Mouse (Mus musculus) lung, adult 2 months (tissue): ENCODE results near the gene Ttc37.

Experiments used
- CTCF ChIP-seq: fragments of 200-500 bp; IDR thresholded peaks from 2 replicates; pipeline ENCODE4 v1.5.1; 2011; ENCODE audit warnings: mild to moderate bottlenecking, low read length, control low read depth; ENCODE audit not compliant: insufficient read depth
- POLR2A ChIP-seq: fragments of 200-500 bp; IDR thresholded peaks from 2 replicates; pipeline ENCODE4 v1.6.1; 2011; ENCODE audit warnings: low read depth, mild to moderate bottlenecking, control low read depth, low read length, borderline replicate concordance; ENCODE audit errors: extremely low read depth

DNA sequence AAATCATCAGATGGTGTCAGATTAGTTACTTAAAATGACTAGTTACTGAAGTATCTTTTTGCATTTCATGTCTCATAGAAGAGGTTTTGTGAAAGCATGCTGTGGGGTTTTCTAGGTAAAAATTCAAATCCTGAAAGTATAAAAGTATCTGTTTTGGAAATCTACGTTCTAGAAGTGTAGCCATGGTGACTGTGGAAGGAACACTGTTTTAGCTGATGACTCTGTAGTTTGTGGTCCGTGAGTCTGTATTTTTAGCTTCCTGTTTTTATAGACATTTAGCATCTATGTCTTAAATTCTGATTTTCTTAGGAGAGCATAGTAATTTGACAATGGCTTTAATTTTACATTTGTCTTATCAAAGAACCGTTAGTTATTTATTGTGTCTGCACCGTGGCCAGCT, 30.3 kb downstream of the Ttc37 start:
- TF ChIP-seq POLR2A: no peak
- TF ChIP-seq CTCF: no peak
